Mouse (Mus musculus): ENCODE measurements around the gene Calhm6.

DNA sequence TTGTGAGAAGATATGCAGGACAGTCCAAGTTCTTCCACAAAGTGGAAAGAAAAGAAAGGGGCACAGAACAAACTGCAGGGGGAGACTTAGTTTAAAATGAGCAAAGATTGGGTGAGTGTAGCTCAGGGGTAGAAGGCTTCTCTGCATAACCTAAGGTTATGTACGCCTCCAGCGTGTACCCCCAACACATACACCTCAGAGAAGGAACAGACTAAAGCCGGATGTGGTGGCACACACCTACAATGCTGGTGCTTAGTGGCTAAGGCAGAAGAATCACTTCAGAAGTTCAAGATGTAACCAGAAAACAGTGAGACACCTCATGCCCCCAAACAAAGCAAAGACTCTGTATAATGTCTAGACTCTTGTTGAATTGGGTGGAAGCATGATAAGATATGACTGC, 43.4 kb upstream of the Calhm6 start:
- TF ChIP-seq CTCF (IDR thresholded peaks at IDR 0.05; ENCODE audit: low read depth) (no peak), EP300 (IDR thresholded peaks at IDR 0.05; ENCODE audit: low read depth) (no peak)
